Mouse (Mus musculus) embryonic fibroblast, embryonic 13.5 days (primary cell): ENCODE measurements at regions not wholly inside any gene's neighbourhood (a gene's known extent, or its start where the extent isn't known, plus 50 kb on each side); places are given as distances from the start of the nearest gene placed in this dataset.

Experiments used
- H3K27ac ChIP-seq: 2 replicates; pipeline ENCODE4 v1.5.1; 2012; ENCODE audit warnings: low read length, control low read depth, inconsistent platforms; ENCODE audit not compliant: insufficient read depth
- H3K4me1 ChIP-seq: 2 replicates; pipeline ENCODE4 v1.6.1; 2011; ENCODE audit warnings: low read length; ENCODE audit not compliant: control insufficient read depth, insufficient read depth
- H3K4me3 ChIP-seq: 2 replicates; pipeline ENCODE4 v1.5.1; 2011; ENCODE audit warnings: mild to moderate bottlenecking, control low read depth, low read length; ENCODE audit not compliant: insufficient read depth
- CTCF ChIP-seq: IDR thresholded peaks from 2 replicates; pipeline ENCODE4 v1.5.1; 2011; ENCODE audit warnings: mild to moderate bottlenecking, control low read depth, low read length, moderate library complexity, borderline replicate concordance; ENCODE audit not compliant: insufficient read depth
- POLR2A ChIP-seq: IDR thresholded peaks from 2 replicates; pipeline ENCODE4 v1.6.1; 2011; ENCODE audit warnings: low read depth, mild to moderate bottlenecking, control low read depth, low read length, moderate library complexity

DNA sequence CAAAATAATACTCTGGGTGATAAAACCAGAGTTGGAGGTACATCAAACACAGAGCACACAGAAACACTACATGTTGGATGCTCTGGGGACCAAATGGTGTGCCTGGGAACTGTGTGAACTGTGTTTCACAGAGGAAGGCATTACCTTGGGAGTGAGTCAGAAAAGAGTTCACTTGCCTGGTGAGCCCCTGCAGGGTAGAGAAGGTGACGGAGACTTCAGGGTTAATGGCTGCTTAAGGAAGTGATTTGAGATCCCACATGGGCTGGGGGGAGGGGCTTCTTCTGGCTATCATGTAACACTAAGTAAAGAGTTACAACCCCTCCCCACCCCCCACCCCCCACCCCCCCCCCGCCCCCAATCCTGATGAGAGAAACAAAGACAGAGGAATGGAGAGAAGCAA lies 164.6 kb downstream of the Gm45692 start:
- H3K27ac ChIP-seq, result no peak overlapping the region
- H3K4me1 ChIP-seq, result no peaks in the 10 kb centered on the region
- no peak overlapping the region for H3K4me3 ChIP-seq
- TF ChIP-seq POLR2A (no peak), CTCF (no peak)

DNA sequence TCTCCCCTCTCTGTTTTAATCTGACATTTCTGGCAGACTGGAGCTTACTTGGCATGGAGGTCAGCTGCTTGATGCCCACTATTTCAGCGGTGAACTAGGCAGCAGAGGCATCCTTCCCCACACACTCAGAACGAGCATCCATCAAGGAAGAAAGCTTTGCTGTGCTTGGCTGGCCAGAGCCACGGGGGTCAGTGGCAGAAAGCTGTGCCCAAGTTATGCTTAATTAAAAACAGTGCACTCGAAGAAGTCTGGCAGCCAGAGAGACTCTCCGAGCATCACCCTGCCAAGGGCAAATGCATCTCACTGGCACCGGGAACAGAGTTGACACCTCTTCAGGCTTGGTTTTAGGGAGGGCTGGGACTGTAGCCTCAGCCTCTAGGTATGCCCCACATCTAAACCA lies 168.3 kb downstream of the Gm45692 start:
- no peak for TF ChIP-seq POLR2A
- Histone ChIP-seq H3K27ac (no peak overlapping the region), H3K4me3 (no peak overlapping the region), H3K4me1 (no peaks in the 10 kb centered on the region)

DNA sequence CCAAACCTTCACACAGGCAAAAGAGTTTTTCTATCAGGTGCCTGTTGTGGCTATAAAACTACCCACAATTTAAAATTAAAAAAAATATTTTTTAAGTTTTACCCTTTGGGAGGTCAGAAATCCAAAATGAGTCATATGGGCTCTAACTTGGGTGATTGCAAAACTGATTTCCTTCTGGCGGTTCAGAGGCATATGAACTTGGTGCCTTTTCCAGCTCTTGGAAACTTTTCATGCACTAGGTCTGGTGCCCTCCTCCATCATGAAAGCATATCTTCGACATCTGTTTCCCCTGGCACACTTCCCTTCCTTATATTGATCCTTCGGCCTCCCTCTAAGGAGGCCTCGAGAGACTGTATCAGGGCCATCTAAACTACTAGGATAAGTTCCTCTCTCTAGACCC lies 168.8 kb downstream of the Gm45692 start:
- no peak overlapping the region for H3K4me3 ChIP-seq
- TF ChIP-seq CTCF (no peak), POLR2A (no peak)
- H3K4me1 ChIP-seq, result no peaks in the 10 kb centered on the region
- H3K27ac ChIP-seq, result no peak overlapping the region

DNA sequence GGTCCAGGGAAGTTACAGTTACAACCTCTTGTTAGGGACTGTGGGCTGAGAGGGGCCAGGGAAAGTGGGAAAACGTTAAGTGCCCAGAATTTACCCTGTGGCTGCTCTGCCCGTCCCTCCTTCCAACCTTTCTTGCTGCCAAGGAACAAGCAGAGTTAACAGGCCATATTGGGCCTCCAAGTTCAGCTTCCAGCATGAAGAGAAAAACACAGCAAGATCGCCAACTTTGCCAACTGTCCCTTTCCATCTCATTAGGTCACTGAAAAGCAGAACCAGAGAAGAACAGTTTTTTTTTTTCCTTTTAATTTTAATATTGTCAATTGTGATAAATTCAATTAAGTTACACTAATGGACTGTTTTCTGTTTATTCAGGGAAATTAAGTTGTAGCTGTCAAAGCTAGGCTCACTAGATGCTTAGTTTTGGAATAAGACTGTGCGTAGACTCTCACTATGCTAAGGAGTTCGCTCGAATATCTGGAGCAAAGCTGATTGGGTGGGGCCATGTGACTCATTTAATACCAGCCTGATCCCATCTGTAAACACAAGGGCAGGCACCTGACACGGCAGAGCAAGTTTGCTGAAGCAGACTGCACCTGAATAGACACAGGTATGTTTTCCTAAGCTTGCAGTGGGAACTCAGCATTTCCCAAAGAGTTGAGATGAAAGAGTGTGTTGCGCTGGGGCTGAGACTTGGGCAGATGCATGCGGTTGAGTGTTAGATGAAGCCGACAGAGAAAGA lies 178.9 kb downstream of the Gm45692 start:
- Histone ChIP-seq H3K4me3 (no peak overlapping the region), H3K4me1 (peaks cover 2% of the 10 kb centered on the region; the same call in 1 of the 2 replicates), H3K27ac (no peak overlapping the region)
- TF ChIP-seq CTCF (no peak), POLR2A (no peak)

DNA sequence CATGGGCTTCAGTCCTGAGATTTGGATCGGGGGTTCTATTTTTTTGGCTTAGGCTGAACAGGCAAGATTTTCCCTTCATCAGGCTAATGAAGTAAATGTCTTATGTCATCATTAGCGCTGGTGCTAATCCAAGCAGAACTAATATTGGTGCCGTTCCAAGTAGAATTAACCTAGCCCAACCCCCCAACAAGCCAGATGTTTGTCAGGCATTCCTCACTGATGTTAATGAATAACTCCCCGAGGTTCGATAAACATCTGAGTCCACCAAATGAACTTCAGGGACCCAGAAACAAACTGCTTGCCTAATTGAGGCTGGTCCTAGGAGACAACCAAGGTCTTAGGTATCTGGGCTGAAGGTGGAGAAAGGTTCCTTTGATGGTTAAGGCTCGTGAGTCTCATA lies 180.9 kb downstream of the Gm45692 start:
- H3K4me1 ChIP-seq, result no peaks in the 10 kb centered on the region
- no peak overlapping the region for H3K27ac ChIP-seq
- H3K4me3 ChIP-seq, result no peak overlapping the region
- TF ChIP-seq POLR2A (no peak), CTCF (no peak)

DNA sequence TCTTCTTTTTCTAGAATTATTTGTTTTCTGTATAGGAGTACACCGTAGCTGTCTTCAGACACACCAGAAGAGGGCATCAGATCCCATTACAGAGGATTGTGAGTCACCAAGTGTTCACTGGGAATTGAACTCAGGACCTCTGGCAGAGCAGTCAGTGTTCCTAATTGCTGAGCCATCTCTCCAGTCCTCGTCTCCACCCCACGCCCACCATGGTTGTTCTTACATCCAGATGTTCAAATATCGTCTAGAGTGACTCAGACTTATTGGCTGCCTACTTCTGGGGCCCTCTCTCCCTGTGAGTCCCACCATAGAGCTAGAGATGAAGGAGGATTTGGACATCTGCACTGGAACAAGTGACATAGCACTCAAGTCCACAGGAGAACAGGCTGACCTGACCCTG lies 182.6 kb downstream of the Gm45692 start:
- H3K4me1 ChIP-seq, result no peaks in the 10 kb centered on the region
- H3K4me3 ChIP-seq, result no peak overlapping the region
- H3K27ac ChIP-seq, result no peak overlapping the region
- TF ChIP-seq CTCF, result no peak
- TF ChIP-seq POLR2A, result no peak

DNA sequence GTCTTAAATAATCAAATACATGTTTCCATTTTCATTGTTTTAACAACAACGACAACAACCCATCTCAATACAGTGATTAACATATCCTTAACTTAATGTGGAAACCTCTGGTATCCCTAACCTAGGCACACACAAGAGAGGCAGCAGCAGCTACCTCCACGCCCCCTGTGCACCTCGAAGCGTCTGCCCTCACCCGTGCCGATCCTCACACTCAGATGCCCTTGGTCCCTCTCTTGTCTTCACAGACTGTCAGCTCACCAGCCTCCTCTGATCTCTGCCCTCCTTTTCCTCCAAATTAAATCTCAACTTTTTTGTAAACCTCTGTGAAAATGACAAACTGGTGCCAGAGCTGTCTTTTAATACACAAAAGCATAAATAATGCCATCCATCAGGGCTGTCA lies 185.2 kb downstream of the Gm45692 start:
- no peak overlapping the region for H3K27ac ChIP-seq
- H3K4me1 ChIP-seq, result no peaks in the 10 kb centered on the region
- no peak overlapping the region for H3K4me3 ChIP-seq
- TF ChIP-seq POLR2A (no peak), CTCF (no peak)

DNA sequence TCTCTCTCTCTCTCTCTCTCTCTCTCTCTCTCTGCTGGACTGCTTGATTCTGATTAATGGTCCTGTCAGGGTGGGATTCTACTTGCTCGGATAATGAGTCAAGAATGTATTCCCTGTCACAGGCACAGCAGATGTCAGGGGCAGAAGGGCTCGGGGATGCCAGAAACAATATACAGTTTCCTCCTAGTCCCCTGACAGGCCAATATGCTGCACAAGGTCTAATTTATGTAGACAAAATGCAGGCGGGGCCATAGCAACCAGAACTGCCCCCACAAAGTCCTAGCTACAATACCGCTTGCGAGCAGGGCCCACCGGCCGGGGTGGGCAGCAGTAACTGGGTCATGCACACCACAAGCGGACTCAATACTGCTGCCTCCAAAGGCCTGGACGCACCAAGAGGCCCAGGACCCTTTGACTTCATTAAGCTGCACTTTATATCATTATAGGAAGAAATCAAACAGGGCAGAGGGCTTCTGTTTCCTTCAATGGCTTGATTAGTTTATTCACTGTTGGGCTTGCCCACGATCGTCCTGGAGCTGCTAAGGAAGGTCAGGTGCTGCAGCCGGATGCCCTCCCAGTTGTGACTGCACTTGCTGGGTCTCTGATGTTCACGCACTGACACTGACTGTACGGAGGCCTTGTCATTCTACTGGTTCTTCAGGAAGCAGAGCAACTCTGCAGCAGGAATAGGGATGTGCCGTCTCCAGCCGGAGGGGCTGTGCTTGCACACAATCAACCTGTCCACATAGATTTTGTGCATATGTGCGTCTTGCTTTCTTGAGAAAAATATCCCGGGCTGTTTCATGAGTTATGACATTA lies 185.9 kb downstream of the Gm45692 start:
- TF ChIP-seq POLR2A (no peak), CTCF (no peak)
- Histone ChIP-seq H3K4me1 (no peaks in the 10 kb centered on the region), H3K4me3 (no peak overlapping the region), H3K27ac (no peak overlapping the region)

DNA sequence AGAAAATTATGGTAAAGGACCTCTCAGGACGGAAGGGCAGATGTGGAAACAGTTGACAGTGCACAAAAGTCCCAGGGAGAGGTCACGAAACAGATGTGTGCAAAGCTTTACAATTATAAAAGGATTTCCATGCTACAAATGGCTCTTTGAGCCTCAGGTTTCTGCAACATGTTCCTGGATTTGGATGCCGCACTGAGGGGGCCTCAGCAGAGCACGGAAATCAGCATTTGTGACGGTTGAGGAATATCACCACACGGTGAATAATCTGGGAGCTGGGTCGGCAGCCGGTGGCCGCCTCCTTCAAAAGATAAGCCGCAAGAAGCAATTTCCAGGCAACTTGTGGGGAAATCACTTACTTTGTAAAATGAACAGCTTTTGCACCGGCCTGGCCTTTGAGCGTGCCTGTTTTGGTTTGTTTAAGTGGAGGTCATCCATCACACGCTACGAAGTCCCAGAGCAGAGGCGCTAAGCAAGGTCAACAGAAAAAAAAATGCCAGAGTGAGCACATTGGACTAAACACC lies 188.8 kb downstream of the Gm45692 start:
- Histone ChIP-seq H3K4me1 (no peaks in the 10 kb centered on the region), H3K4me3 (no peak overlapping the region), H3K27ac (no peak overlapping the region)

DNA sequence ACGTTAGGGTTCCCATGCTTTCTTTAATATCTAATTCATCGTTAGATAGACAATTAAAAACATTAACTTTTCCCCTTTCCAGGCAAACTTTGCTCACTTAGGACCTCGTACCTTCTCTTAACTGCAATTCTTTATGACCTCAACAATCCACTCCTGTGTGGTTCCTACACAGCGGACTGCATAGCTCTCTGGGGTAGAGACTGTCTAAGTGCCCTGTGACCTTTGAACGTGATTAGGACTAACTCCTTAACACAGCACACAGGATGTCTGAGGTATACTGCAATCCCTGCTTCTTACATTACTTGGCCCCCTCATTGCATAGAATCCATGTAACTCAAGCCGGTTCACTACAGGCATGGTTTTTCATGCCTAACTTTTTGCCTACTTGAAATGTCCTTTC lies 190.4 kb downstream of the Gm45692 start:
- H3K4me3 ChIP-seq, result no peak overlapping the region
- TF ChIP-seq CTCF (no peak), POLR2A (no peak)
- H3K27ac ChIP-seq, result no peak overlapping the region
- no peaks in the 10 kb centered on the region for H3K4me1 ChIP-seq

More for the DNA sequence above, 188.8 kb downstream of the Gm45692 start:
- no peak for TF ChIP-seq POLR2A
- TF ChIP-seq CTCF, result no peak
